Comparison of ENCODE assay signal across 13 mouse cellular contexts in the genomic region with DNA sequence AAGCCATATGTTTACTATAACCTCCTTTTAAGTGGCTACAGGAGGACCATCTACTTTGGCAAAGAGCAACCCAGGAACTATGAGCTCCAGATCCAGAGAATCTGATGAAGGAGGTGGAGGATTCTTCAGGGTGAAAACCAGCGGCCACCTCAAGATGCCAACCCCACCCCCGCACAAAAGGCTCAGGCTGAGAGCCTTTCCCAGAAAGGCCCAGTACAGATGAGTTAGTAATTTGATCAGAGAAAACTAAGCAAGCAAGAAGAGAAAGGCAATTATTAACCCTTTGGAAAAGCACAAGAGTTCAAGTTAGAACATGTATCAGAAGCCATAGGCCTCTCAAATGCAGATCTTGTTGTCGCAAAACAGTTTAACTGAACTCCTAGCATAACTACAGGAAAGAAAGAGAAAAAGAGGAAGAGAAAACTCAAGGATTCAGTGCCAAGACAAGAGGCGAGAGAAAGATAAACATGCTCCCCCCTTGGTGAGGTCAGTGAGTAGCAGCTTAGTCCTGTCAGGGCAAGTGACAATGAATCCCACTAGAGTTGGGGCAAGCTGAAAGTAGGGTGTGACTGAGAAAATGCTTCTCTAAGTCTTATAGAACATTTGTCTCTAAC. TPM values are rescaled to one million over a fixed set of nuclear protein-coding genes. Genes with fewer than 3 reads are reported as not detected.
A peak's percentile ranks its signal among the peaks of the same experiment; 100 is the strongest.
DNase-seq lines count a peak whose midpoint lies in the region; ATAC-seq lines count a peak whose summit lies in the region.
"Had no signal": no experiment of that assay in that cellular context is flagged by ENCODE, and none has a peak within 500 bp of the region (broad histone marks: within the 10 kb centered on the region; RNA-seq: fewer than 3 reads in every experiment).

No protein-coding gene starts in this region.

- DNase-seq in midbrain, embryonic 11.5 days (ENCODE audit: low spot score, missing footprints): peak; percentile 39
- peak; percentile 51 for DNase-seq in kidney, postnatal 10 days
- DNase-seq in yolk sac, embryonic 10.5 days (ENCODE audit: low spot score): peak; percentile 29
- DNase-seq in cerebellum, adult 9-10 months: no peak
- no peak for DNase-seq in spleen, postnatal 36 days (ENCODE audit: low spot score in 2 of 2)
- DNase-seq: cerebellum, adult 8-10 months; right cerebral cortex, postnatal 14 days had no signal

- H3K9me3 ChIP-seq in midbrain, embryonic 11.5 days (ENCODE audit: control insufficient read depth, low read length): no peaks in the 10 kb centered on the region
- no peaks in the 10 kb centered on the region for H3K9me3 ChIP-seq in midbrain, embryonic 16.5 days (replicated peaks; ENCODE audit: control insufficient read depth, low read length, poor library complexity, severe bottlenecking)

- H3K4me1 ChIP-seq in midbrain, embryonic 11.5 days (ENCODE audit: control insufficient read depth, insufficient read depth, low read length): peaks cover 3% of the 10 kb centered on the region
- H3K4me1 ChIP-seq in midbrain, embryonic 16.5 days (ENCODE audit: control insufficient read depth, insufficient read depth, low read length): peaks cover 3% of the 10 kb centered on the region; the same call in 1 of the 2 replicates

- H3K4me2 ChIP-seq in midbrain, embryonic 11.5 days: no peak overlapping the region
- H3K4me2 ChIP-seq in midbrain, embryonic 16.5 days (ENCODE audit: low read length): no peak overlapping the region

- H3K4me3 ChIP-seq in midbrain, embryonic 11.5 days (ENCODE audit: low read depth, low read length): no peak overlapping the region
- no peak overlapping the region for H3K4me3 ChIP-seq in midbrain, embryonic 16.5 days (ENCODE audit: low read depth, low read length)

- H3K36me3 ChIP-seq in midbrain, embryonic 11.5 days (ENCODE audit: control insufficient read depth, insufficient read depth, low read length): no peaks in the 10 kb centered on the region
- no peaks in the 10 kb centered on the region for H3K36me3 ChIP-seq in midbrain, embryonic 16.5 days (ENCODE audit: control insufficient read depth, insufficient read depth, low read length)

- no peak overlapping the region for H3K27ac ChIP-seq in midbrain, embryonic 11.5 days (ENCODE audit: low read depth, low read length)
- no peak overlapping the region for H3K27ac ChIP-seq in midbrain, embryonic 16.5 days (ENCODE audit: low read length)

- ATAC-seq in midbrain, embryonic 11.5 days (ENCODE audit: low FRiP score): no peak
- no peak for ATAC-seq in midbrain, embryonic 16.5 days
- peak; percentile 57 for ATAC-seq in granulocyte monocyte progenitor cell, adult 5-6 weeks (replicated peaks; ENCODE audit: poor library complexity, severe bottlenecking)
- ATAC-seq: inflammation-experienced regulatory T-cells, adult 6 months had no signal

- 67% methylated on average over 4 of the region's 4 CpGs for WGBS in midbrain, embryonic 11.5 days
- 72% methylated on average over 4 of the region's 4 CpGs for WGBS in midbrain, embryonic 16.5 days

- H3K27me3 ChIP-seq in midbrain, embryonic 11.5 days (ENCODE audit: control insufficient read depth, insufficient read depth, low read length): peaks cover 6% of the 10 kb centered on the region
- peaks cover 8% of the 10 kb centered on the region for H3K27me3 ChIP-seq in midbrain, embryonic 16.5 days (ENCODE audit: control insufficient read depth, insufficient read depth, low read depth, low read length)

- no peak overlapping the region for H3K9ac ChIP-seq in midbrain, embryonic 11.5 days (ENCODE audit: low read length)
- no peak overlapping the region for H3K9ac ChIP-seq in midbrain, embryonic 16.5 days (ENCODE audit: low read depth, low read length)

RNA-seq across cellular contexts. Expression of gene Ttll10, which starts 23.5 kb away (rescaled TPM):
- polyA plus RNA-seq in midbrain, embryonic 11.5 days (2014; fragmentation: Nextera tagmentation; extraction: Ambion mirVana): 0.15 TPM in 1 of 2 replicates, not detected in the other
- polyA plus RNA-seq in midbrain, embryonic 16.5 days (2015; fragmentation: Nextera tagmentation; extraction: Ambion mirVana): not detected in 2 replicates
- total RNA-seq in granulocyte monocyte progenitor cell, adult 5-6 weeks (2014; fragmentation: Nextera tagmentation): not detected in 2 replicates
- total RNA-seq in granulocyte monocyte progenitor cell, adult 5-6 weeks (2017): not detected in 2 replicates
- total RNA-seq: heart, postnatal 10 days had no signal
- polyA plus RNA-seq: midbrain, postnatal 0 days; neural tube, embryonic 14.5 days had no signal

RNA-seq across cellular contexts. Expression of gene 9430015G10Rik, which starts 27.1 kb away (rescaled TPM):
- 49.5 and 55.7 TPM in 2 replicates for polyA plus RNA-seq in midbrain, embryonic 11.5 days (2014; fragmentation: Nextera tagmentation; extraction: Ambion mirVana)
- polyA plus RNA-seq in midbrain, embryonic 16.5 days (2015; fragmentation: Nextera tagmentation; extraction: Ambion mirVana): 34.3 and 38.6 TPM in 2 replicates
- 32.2 and 43.0 TPM in 2 replicates for total RNA-seq in granulocyte monocyte progenitor cell, adult 5-6 weeks (2014; fragmentation: Nextera tagmentation)
- total RNA-seq in granulocyte monocyte progenitor cell, adult 5-6 weeks (2017): 24.7 and 32.8 TPM in 2 replicates

RNA-seq across cellular contexts. Expression of gene Rnf223, which starts 47.6 kb away (rescaled TPM):
- 0.54 and 0.75 TPM in 2 replicates for polyA plus RNA-seq in midbrain, embryonic 11.5 days (2014; fragmentation: Nextera tagmentation; extraction: Ambion mirVana)
- polyA plus RNA-seq in midbrain, embryonic 16.5 days (2015; fragmentation: Nextera tagmentation; extraction: Ambion mirVana): 0.54 and 0.75 TPM in 2 replicates
- not detected in 2 replicates for total RNA-seq in granulocyte monocyte progenitor cell, adult 5-6 weeks (2014; fragmentation: Nextera tagmentation)
- total RNA-seq in granulocyte monocyte progenitor cell, adult 5-6 weeks (2017): 0.17 TPM in 1 of 2 replicates, not detected in the other
- total RNA-seq: heart, postnatal 10 days had no signal
- polyA plus RNA-seq: inflammation-experienced regulatory T-cells, adult 6 months had no signal

RNA-seq across cellular contexts. Expression of gene Tnfrsf18, which starts 56.8 kb away (rescaled TPM):
- polyA plus RNA-seq in midbrain, embryonic 11.5 days (2014; fragmentation: Nextera tagmentation; extraction: Ambion mirVana): 0.58 and 0.87 TPM in 2 replicates
- polyA plus RNA-seq in midbrain, embryonic 16.5 days (2015; fragmentation: Nextera tagmentation; extraction: Ambion mirVana): 2.0 and 2.4 TPM in 2 replicates
- total RNA-seq in granulocyte monocyte progenitor cell, adult 5-6 weeks (2014; fragmentation: Nextera tagmentation): 0.99 and 4.6 TPM in 2 replicates
- total RNA-seq in granulocyte monocyte progenitor cell, adult 5-6 weeks (2017): 1.9 and 4.6 TPM in 2 replicates
- total RNA-seq: midbrain, postnatal 0 days had no signal

Comparison
In these comparisons a context has a peak if more than half of its experiments do, and no peak if none do; other contexts are left out.
1. DNase-seq: peak in midbrain, embryonic 11.5 days (single experiment), kidney, postnatal 10 days (single experiment) and yolk sac, embryonic 10.5 days (single experiment); none in cerebellum, adult 9-10 months (single experiment) and spleen, postnatal 36 days (0 of 2).